Mouse (Mus musculus) liver, embryonic 16.5 days (tissue): Measurements from ENCODE around the gene Crisp1. TPM values are rescaled to one million over a fixed set of nuclear protein-coding genes. Genes with fewer than 3 reads are reported as not detected.

Source experiments
- ATAC-seq: fragments of 200-750 bp; cut with Nextera tagmentation; 2 replicates; pipeline ENCODE4 v1.8.0; 2017; ENCODE audit warnings: low read depth, mild to moderate bottlenecking, moderate number of reproducible peaks, moderate library complexity
- H3K27ac ChIP-seq: fragments of 300-500 bp; sonication (generic); 2 replicates; pipeline ENCODE4 v1.5.1; 2014; ENCODE audit warnings: mild to moderate bottlenecking, low read length
- H3K27me3 ChIP-seq: fragments of 300-500 bp; sonication (generic); 2 replicates; pipeline ENCODE4 v1.6.1; 2014; ENCODE audit warnings: low read depth, low read length, mixed read lengths; ENCODE audit not compliant: control insufficient read depth, insufficient read depth
- H3K36me3 ChIP-seq: fragments of 300-500 bp; sonication (generic); 2 replicates; pipeline ENCODE4 v1.6.1; 2014; ENCODE audit warnings: mild to moderate bottlenecking; ENCODE audit not compliant: control insufficient read depth, insufficient read depth
- H3K4me1 ChIP-seq: fragments of 300-500 bp; sonication (generic); 2 replicates; pipeline ENCODE4 v1.6.1; 2014; ENCODE audit warnings: low read depth, low read length, mixed read lengths; ENCODE audit not compliant: control insufficient read depth
- H3K4me2 ChIP-seq: fragments of 300-500 bp; sonication (generic); 2 replicates; pipeline ENCODE4 v1.6.1; 2014; ENCODE audit warnings: low read depth, low read length, mixed read lengths
- H3K4me3 ChIP-seq: fragments of 300-500 bp; sonication (generic); 2 replicates; pipeline ENCODE4 v1.5.1; 2014; ENCODE audit warnings: low read depth, mild to moderate bottlenecking, low read length
- H3K9ac ChIP-seq: fragments of 300-500 bp; sonication (generic); 2 replicates; pipeline ENCODE4 v1.6.1; 2014; ENCODE audit warnings: low read depth, low read length
- H3K9me3 ChIP-seq: fragments of 300-500 bp; sonication (generic); replicated peaks from 2 replicates; pipeline ENCODE4 v1.6.1; 2016; ENCODE audit warnings: low read length; ENCODE audit not compliant: control insufficient read depth
- WGBS: fragments of 180-500 bp; shearing (Covaris S2); extraction: QIAGEN DNeasy Blood & Tissue Kit; methylation state at CpG from one replicate; pipeline ENCODE4 v1.1.7; 2014; ENCODE audit not compliant: insufficient replicate concordance; 5-methylcytosine and 5-hydroxymethylcytosine counted together
- polyA plus RNA-seq: library from polyadenylated mRNA; unstranded; fragments of >200 nt; fragmentation: Nextera tagmentation; extraction: Ambion mirVana; gene quantifications from 2 replicates; pipeline ENCODE4 v1.2.1, GENCODE M21; 2015

Crisp1 gene
- polyA plus RNA-seq, result not detected in 2 replicates

GRCm38 (mm10) chr17:40319062-40319461 lies at the start of gene Crisp1:
Crisp1 (minus strand) TSS chr17:40319207.
- WGBS, result 25% methylated on average over 2 of the region's 2 CpGs

GRCm38 (mm10) chr17:40342497-40343009 lies 23.5 kb upstream of the Crisp1 start:
- 36% methylated on average over 3 of the region's 3 CpGs for WGBS
- ATAC-seq, result no peak
- no peak overlapping the region for H3K9ac ChIP-seq
- no peaks in the 10 kb centered on the region for H3K4me1 ChIP-seq
- H3K36me3 ChIP-seq, result no peaks in the 10 kb centered on the region
- no peaks in the 10 kb centered on the region for H3K27me3 ChIP-seq
- no peaks in the 10 kb centered on the region for H3K9me3 ChIP-seq
- H3K27ac ChIP-seq, result no peak overlapping the region
- H3K4me2 ChIP-seq, result no peak overlapping the region
- H3K4me3 ChIP-seq, result no peak overlapping the region

More at GRCm38 (mm10) chr17:40319062-40319461, at the start of gene Crisp1:
- Histone ChIP-seq H3K9ac (no peak within 1 kb of the TSS), H3K27ac (no peak within 1 kb of the TSS), H3K4me2 (no peak within 1 kb of the TSS), H3K9me3 (no peaks in the 10 kb centered on the region), H3K36me3 (no peaks in the 10 kb centered on the region), H3K4me3 (no peak within 1 kb of the TSS), H3K27me3 (no peaks in the 10 kb centered on the region), H3K4me1 (no peaks in the 10 kb centered on the region)
- no peak for ATAC-seq

DNA sequence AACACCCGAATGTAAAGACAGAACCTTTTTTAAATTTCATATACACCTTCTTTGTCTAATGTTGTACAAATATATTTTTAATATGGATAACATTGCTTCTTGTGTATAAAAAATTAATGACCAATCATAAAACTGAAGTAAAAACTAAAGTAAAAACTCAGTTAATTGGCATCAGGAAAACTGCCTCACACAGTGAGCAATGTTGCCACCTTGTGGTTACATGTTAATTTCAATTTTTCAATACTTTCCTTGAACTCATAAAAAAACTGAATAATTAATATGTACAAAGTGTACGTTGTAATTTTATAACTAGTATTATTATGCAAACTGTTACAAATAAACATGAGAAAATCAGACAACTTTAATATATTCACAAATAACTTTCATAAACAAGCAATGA lies 33.6 kb downstream of the Crisp1 start:
- Histone ChIP-seq H3K36me3 (no peaks in the 10 kb centered on the region), H3K27ac (no peak overlapping the region), H3K4me1 (no peaks in the 10 kb centered on the region), H3K9me3 (no peaks in the 10 kb centered on the region), H3K9ac (no peak overlapping the region), H3K4me3 (no peak overlapping the region), H3K4me2 (no peak overlapping the region), H3K27me3 (no peaks in the 10 kb centered on the region)
- 47% methylated on average over 2 of the region's 2 CpGs for WGBS
- no peak for ATAC-seq

DNA sequence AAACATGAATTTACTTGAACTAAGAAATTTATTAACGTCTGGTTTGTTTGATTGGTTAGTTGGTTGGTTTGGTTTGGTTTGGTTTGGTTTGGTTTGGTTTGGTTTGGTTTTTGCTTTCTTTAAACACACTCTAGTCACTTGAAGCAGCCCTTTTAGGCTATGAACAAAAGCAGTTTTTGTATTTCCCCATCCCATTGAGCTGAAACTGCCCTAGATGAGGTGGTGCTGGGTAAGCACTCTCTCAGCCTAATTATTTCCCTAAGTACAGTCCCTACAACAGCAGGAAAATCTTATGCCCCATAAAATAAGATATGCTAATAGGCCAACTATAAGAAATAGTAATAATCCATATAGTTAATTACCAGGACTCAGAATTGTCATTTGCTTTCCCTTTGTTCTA lies 43.5 kb downstream of the Crisp1 start:
- no peaks in the 10 kb centered on the region for H3K36me3 ChIP-seq
- no peak overlapping the region for H3K4me3 ChIP-seq
- no peak overlapping the region for H3K27ac ChIP-seq
- WGBS, result 49% methylated on average over 1 of the region's 1 CpGs
- no peaks in the 10 kb centered on the region for H3K9me3 ChIP-seq
- H3K4me2 ChIP-seq, result no peak overlapping the region
- no peak for ATAC-seq
- no peak overlapping the region for H3K9ac ChIP-seq
- H3K27me3 ChIP-seq, result no peaks in the 10 kb centered on the region
- no peaks in the 10 kb centered on the region for H3K4me1 ChIP-seq

GRCm38 (mm10) chr17:40274906-40275470 lies 44.0 kb downstream of the Crisp1 start:
- WGBS, result 50% methylated on average over 1 of the region's 1 CpGs
- no peaks in the 10 kb centered on the region for H3K9me3 ChIP-seq

DNA sequence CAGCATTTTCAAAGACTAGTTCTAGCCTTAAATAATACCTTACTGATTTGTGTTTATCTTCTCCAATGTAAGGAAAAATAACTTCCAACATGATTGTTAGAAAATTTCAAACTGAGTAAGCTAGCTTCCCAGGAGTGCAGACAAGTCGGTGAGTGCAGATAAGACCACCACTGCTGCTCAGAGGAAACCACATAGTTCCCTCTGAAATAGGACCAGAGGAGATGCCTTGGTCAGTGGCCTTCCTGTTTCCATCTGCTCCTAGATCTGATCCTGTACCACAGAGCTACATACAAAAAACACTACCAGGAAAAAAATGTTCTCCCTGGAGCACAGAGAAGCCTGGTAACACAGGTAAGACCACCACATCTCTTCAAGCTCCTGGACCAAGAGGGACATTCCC lies 66.5 kb downstream of the Crisp1 start:
- Histone ChIP-seq H3K27me3 (no peaks in the 10 kb centered on the region), H3K36me3 (no peaks in the 10 kb centered on the region), H3K27ac (no peak overlapping the region), H3K4me1 (no peaks in the 10 kb centered on the region), H3K9ac (no peak overlapping the region), H3K4me2 (no peak overlapping the region), H3K4me3 (no peak overlapping the region), H3K9me3 (no peaks in the 10 kb centered on the region)
- WGBS, result 11% methylated on average over 1 of the region's 1 CpGs
- no peak for ATAC-seq

More at GRCm38 (mm10) chr17:40274906-40275470, 44.0 kb downstream of the Crisp1 start:
- no peak for ATAC-seq
- Histone ChIP-seq H3K27ac (no peak overlapping the region), H3K9ac (no peak overlapping the region), H3K4me2 (no peak overlapping the region), H3K27me3 (no peaks in the 10 kb centered on the region), H3K36me3 (no peaks in the 10 kb centered on the region), H3K4me1 (no peaks in the 10 kb centered on the region), H3K4me3 (no peak overlapping the region)

Other genes with a start within 250 kb of the Crisp1 start
- gene AC192777.2, start 223.8 kb downstream of the Crisp1 start, polyA plus RNA-seq, result not detected in 2 replicates
- not detected in 2 replicates for gene Pgk2, start 110.6 kb downstream of the Crisp1 start, polyA plus RNA-seq
- not detected in 2 replicates for gene Crisp3, start 76.9 kb downstream of the Crisp1 start, polyA plus RNA-seq
- not detected in 2 replicates for gene Esp8, start 200.8 kb upstream of the Crisp1 start, polyA plus RNA-seq
- not detected in 2 replicates for gene Esp6, start 242.3 kb upstream of the Crisp1 start, polyA plus RNA-seq